Mouse (Mus musculus): ENCODE data around the gene Fam166b. TPM values are rescaled to one million over a fixed set of nuclear protein-coding genes. Genes with fewer than 3 reads are reported as not detected.
A peak's percentile ranks its signal among the peaks of the same experiment; 100 is the strongest.

Gene Fam166b
- 1.1 and 1.4 TPM in 2 replicates for polyA plus RNA-seq (2015; fragmentation: Nextera tagmentation; extraction: Ambion mirVana)

DNA sequence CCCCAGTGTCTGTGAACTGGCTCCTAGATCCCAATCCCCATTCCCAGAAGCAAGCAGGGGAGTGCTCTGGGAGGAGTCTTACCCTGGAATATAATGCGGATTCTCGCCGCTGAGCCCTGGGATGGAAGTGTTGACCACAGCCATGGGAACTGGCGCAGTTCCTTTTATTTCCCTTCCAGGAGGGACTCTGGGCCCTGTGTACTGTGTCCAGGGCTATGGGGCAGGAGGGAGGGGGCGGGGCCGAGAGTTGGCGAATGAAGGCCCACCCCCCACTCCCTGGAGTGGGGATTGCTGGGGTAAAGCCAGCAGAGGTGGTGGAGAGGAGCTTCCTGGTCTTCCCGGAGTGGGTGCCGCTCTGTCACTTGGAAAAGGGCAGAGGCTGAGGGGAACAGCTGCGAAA, at the start of gene Fam166b:
TSS of gene Fam166b (minus strand) at position 189 of the 400 bp plus-strand sequence.
- peak within 1 kb of the TSS; percentile 26; the same call in 1 of the 2 replicates for H3K9ac ChIP-seq (ENCODE audit: low read depth, low read length)
- no peak within 1 kb of the TSS for H3K27ac ChIP-seq (ENCODE audit: low read depth, low read length)
- 11% methylated on average over 10 of the region's 10 CpGs for WGBS
- peaks cover 25% of the 10 kb centered on the region for H3K36me3 ChIP-seq (ENCODE audit: control insufficient read depth, insufficient read depth, low read length)
- peak; percentile 52 for ATAC-seq
- no peaks in the 10 kb centered on the region for H3K9me3 ChIP-seq (ENCODE audit: control insufficient read depth, low read length)
- H3K4me2 ChIP-seq (ENCODE audit: low read length), result peak within 1 kb of the TSS; percentile 29
- H3K4me1 ChIP-seq (ENCODE audit: control insufficient read depth, insufficient read depth, low read depth, low read length), result peaks cover 8% of the 10 kb centered on the region
- no peak within 1 kb of the TSS for H3K4me3 ChIP-seq (ENCODE audit: low read length)
- 0 out of 2 replicates have a peak, but pooled peaks cover 3% of the 10 kb centered on the region for H3K27me3 ChIP-seq (replicated peaks; ENCODE audit: control insufficient read depth, insufficient read depth, low read length)

DNA sequence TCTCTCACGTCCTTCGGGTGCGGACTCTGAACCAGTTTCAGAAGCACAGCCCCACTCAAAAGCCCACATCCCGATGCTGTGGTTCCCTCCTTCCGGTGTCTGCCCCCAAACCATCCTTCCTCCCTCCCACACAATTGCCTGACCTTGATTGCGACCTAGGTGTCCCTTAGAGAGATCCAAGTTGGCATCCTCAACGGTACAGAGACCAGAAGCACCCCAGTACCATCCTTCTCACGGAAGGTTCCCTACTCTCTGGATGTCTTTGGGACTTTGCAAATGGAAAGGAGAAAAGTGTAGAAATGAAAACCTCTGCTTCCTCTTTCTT, 49.6 kb upstream of the Fam166b start:
- Histone ChIP-seq H3K4me2 (ENCODE audit: low read length) (peak overlapping the region; percentile 63), H3K36me3 (ENCODE audit: control insufficient read depth, insufficient read depth, low read length) (no peaks in the 10 kb centered on the region), H3K9ac (ENCODE audit: low read depth, low read length) (peak overlapping the region; percentile 59), H3K27ac (ENCODE audit: low read depth, low read length) (no peak overlapping the region), H3K9me3 (ENCODE audit: control insufficient read depth, low read length) (no peaks in the 10 kb centered on the region), H3K4me3 (ENCODE audit: low read length) (peak overlapping the region; percentile 41), H3K27me3 (replicated peaks; ENCODE audit: control insufficient read depth, insufficient read depth, low read length) (no peaks in the 10 kb centered on the region), H3K4me1 (ENCODE audit: control insufficient read depth, insufficient read depth, low read depth, low read length) (peaks cover 3% of the 10 kb centered on the region)
- WGBS, result 57% methylated on average over 8 of the region's 8 CpGs
- ATAC-seq, result no peak

DNA sequence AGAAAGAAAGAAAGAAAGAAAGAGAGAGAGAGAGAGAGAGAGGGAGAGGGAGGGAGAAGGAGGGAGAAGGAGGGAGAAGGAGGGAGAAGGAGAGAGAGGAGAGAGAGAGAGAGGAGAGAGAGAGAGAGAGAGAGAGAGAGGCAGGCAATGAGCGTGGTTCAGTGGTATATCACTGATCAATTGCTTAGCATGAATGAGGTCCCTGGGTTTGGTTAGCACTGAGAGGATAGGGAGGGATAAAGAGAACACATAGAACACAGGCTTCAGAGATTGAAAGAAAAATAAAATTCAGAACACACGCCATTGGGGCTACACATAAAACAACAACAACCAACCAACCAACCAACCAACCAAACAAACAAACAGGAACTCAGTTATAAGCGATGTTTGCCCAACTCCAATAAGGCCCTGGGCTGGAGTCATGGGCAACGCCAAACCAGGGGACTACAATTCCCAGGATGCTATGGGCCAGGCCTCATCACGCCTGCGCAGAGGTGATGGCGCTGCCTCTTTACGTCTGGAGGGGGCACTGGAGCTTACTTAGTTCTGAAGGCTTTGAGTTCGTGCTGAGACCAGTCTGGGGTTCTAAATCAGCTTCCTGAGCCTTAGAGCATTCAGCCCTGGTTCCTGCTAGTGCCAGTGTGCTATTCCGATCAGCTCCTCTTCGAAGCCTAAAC, 49.1 kb upstream of the Fam166b start:
- 19% methylated on average over 11 of the region's 11 CpGs for WGBS
- Histone ChIP-seq H3K4me2 (ENCODE audit: low read length) (peak overlapping the region; percentile 63), H3K4me3 (ENCODE audit: low read length) (peak overlapping the region; percentile 41), H3K9ac (ENCODE audit: low read depth, low read length) (peak overlapping the region; percentile 59), H3K36me3 (ENCODE audit: control insufficient read depth, insufficient read depth, low read length) (no peaks in the 10 kb centered on the region), H3K27me3 (replicated peaks; ENCODE audit: control insufficient read depth, insufficient read depth, low read length) (no peaks in the 10 kb centered on the region), H3K27ac (ENCODE audit: low read depth, low read length) (no peak overlapping the region), H3K9me3 (ENCODE audit: control insufficient read depth, low read length) (no peaks in the 10 kb centered on the region), H3K4me1 (ENCODE audit: control insufficient read depth, insufficient read depth, low read depth, low read length) (peaks cover 3% of the 10 kb centered on the region)
- peak; percentile 97 for ATAC-seq

DNA sequence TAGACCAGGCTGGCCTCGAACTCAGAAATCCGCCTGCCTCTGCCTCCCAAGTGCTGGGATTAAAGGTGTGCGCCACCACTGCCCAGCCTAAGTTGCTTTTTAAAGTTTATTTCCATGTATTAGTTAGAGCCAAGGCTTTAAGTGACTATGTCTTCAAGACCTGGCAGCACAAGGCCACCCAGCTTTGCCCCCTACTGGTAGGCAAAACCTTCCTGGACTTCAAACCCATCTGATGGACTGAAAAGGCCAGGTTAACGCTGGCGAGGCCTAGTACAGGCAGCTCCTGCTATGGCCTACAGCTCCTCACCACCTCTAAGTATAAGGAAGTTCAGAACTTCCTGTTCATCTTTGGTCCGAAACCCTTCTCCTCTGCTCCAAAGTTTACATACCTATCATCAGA, 47.7 kb upstream of the Fam166b start:
- peaks cover 3% of the 10 kb centered on the region for H3K4me1 ChIP-seq (ENCODE audit: control insufficient read depth, insufficient read depth, low read depth, low read length)
- H3K27ac ChIP-seq (ENCODE audit: low read depth, low read length), result no peak overlapping the region
- ATAC-seq, result no peak
- no peak overlapping the region for H3K4me3 ChIP-seq (ENCODE audit: low read length)
- no peak overlapping the region for H3K9ac ChIP-seq (ENCODE audit: low read depth, low read length)
- WGBS, result 88% methylated on average over 6 of the region's 6 CpGs
- H3K4me2 ChIP-seq (ENCODE audit: low read length), result no peak overlapping the region
- no peaks in the 10 kb centered on the region for H3K36me3 ChIP-seq (ENCODE audit: control insufficient read depth, insufficient read depth, low read length)
- H3K9me3 ChIP-seq (ENCODE audit: control insufficient read depth, low read length), result no peaks in the 10 kb centered on the region
- no peaks in the 10 kb centered on the region for H3K27me3 ChIP-seq (replicated peaks; ENCODE audit: control insufficient read depth, insufficient read depth, low read length)

DNA sequence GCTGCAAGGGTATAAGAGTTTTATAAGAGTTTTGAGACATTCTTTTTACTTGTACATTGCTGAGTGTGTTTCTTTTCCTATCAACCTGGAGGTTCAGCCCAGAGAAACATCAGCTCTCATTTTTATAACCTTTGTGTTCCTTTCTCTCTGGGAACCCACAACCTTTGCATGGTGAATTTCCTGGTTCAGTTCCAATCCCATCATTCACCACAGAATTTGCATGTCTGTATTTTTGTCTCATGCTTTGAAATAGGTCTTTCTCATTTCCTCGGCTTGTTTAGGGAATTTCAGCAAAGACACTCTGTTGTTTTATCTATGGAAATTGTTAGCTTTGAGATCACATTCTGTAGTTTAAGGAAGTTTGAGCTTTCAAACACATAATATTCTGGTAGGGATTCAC, 44.7 kb upstream of the Fam166b start:
- Histone ChIP-seq H3K27ac (ENCODE audit: low read depth, low read length) (no peak overlapping the region), H3K9ac (ENCODE audit: low read depth, low read length) (no peak overlapping the region), H3K4me3 (ENCODE audit: low read length) (no peak overlapping the region), H3K9me3 (ENCODE audit: control insufficient read depth, low read length) (no peaks in the 10 kb centered on the region), H3K36me3 (ENCODE audit: control insufficient read depth, insufficient read depth, low read length) (no peaks in the 10 kb centered on the region), H3K4me1 (ENCODE audit: control insufficient read depth, insufficient read depth, low read depth, low read length) (peaks cover 3% of the 10 kb centered on the region), H3K4me2 (ENCODE audit: low read length) (no peak overlapping the region), H3K27me3 (replicated peaks; ENCODE audit: control insufficient read depth, insufficient read depth, low read length) (no peaks in the 10 kb centered on the region)
- no peak for ATAC-seq
- 77% methylated on average over 1 of the region's 1 CpGs for WGBS

DNA sequence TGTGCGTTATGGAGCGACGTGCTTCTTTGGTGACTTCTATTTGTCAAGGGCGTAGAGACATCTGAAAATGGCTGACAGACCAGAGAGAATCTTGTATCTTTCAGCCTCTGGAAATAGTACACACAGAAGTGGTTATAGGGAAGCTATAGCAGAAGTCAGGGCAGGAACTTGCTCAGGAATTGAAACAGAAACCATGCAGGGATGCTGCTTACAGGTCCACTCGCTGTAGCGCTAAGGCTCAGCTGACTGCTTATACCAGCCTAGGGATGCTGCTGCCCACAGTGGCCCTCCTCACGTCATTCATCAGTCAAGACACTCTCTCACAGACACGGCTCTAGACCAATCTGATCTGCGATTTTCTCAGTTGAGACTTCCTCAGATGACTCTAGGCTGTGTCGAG, 41.4 kb upstream of the Fam166b start:
- no peak overlapping the region for H3K9ac ChIP-seq (ENCODE audit: low read depth, low read length)
- no peak for ATAC-seq

DNA sequence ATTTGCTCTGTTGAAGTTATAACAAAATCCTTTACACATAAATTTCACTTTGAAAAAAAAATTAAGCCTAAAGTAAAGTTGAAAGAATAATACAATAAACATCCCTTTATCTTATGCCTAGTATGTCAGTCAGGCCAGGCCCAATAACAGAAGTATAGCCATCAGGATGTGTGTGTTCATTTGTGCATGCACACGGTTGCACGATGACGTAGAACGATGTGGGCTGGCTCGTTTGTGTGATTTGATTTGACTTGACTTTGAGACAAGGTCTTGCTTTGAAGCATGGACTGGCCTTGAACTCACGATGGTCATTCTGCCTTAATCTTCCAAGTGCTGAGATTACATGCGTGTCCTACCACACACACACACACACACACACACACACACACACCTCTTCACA, 37.9 kb upstream of the Fam166b start:
- H3K9ac ChIP-seq (ENCODE audit: low read depth, low read length), result no peak overlapping the region
- H3K36me3 ChIP-seq (ENCODE audit: control insufficient read depth, insufficient read depth, low read length), result no peaks in the 10 kb centered on the region
- no peaks in the 10 kb centered on the region for H3K4me1 ChIP-seq (ENCODE audit: control insufficient read depth, insufficient read depth, low read depth, low read length)
- H3K27me3 ChIP-seq (replicated peaks; ENCODE audit: control insufficient read depth, insufficient read depth, low read length), result no peaks in the 10 kb centered on the region
- 91% methylated on average over 7 of the region's 7 CpGs for WGBS
- no peaks in the 10 kb centered on the region for H3K9me3 ChIP-seq (ENCODE audit: control insufficient read depth, low read length)
- H3K27ac ChIP-seq (ENCODE audit: low read depth, low read length), result no peak overlapping the region
- ATAC-seq, result no peak
- no peak overlapping the region for H3K4me3 ChIP-seq (ENCODE audit: low read length)
- H3K4me2 ChIP-seq (ENCODE audit: low read length), result no peak overlapping the region

More for the DNA sequence above, 41.4 kb upstream of the Fam166b start:
- no peaks in the 10 kb centered on the region for H3K27me3 ChIP-seq (replicated peaks; ENCODE audit: control insufficient read depth, insufficient read depth, low read length)
- no peak overlapping the region for H3K4me3 ChIP-seq (ENCODE audit: low read length)
- no peaks in the 10 kb centered on the region for H3K36me3 ChIP-seq (ENCODE audit: control insufficient read depth, insufficient read depth, low read length)
- H3K27ac ChIP-seq (ENCODE audit: low read depth, low read length), result no peak overlapping the region
- H3K9me3 ChIP-seq (ENCODE audit: control insufficient read depth, low read length), result no peaks in the 10 kb centered on the region
- H3K4me2 ChIP-seq (ENCODE audit: low read length), result no peak overlapping the region
- H3K4me1 ChIP-seq (ENCODE audit: control insufficient read depth, insufficient read depth, low read depth, low read length), result no peaks in the 10 kb centered on the region
- WGBS, result 93% methylated on average over 10 of the region's 10 CpGs

DNA sequence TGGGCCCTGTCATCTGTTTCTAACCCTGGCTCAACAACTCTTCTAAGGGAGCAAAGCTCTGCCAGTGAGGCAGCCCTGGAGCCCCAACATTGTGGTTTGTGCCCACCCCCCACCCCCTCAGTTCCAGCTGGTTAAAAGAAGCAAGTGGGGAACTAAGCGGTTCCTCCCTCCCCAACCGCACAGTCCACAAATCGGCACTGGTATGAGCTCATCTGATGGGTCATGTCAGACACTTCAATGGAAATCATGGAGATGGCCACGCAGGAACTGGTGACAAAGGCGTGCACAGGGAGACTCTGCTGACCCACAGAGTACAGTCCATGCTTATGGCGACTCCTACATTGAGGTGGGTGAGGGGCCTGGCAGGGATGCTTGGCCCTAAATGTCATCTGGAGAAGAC, 37.0 kb upstream of the Fam166b start:
- ATAC-seq, result no peak
- WGBS, result 86% methylated on average over 6 of the region's 6 CpGs
- H3K4me3 ChIP-seq (ENCODE audit: low read length), result no peak overlapping the region

DNA sequence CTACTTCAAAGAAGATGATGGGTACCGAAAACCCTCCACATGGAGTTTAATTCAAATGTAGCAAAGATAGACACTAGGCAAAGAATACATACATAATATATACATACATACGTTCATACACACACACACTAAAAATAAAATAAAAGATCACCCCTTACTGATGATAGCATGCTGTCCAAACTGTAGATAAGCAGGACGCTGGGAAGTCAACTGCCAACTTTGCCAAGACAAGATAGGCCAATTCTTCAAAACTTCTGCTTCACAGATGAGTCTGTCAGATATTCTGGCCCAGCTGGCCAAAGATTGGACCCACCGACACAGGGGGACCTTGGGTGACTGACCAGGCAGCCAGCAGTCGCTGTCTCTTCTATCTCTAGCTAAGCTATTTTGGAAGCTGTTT, 34.2 kb upstream of the Fam166b start:
- H3K36me3 ChIP-seq (ENCODE audit: control insufficient read depth, insufficient read depth, low read length), result no peaks in the 10 kb centered on the region

More for the DNA sequence above, 37.0 kb upstream of the Fam166b start:
- Histone ChIP-seq H3K4me2 (ENCODE audit: low read length) (no peak overlapping the region), H3K27me3 (replicated peaks; ENCODE audit: control insufficient read depth, insufficient read depth, low read length) (no peaks in the 10 kb centered on the region), H3K36me3 (ENCODE audit: control insufficient read depth, insufficient read depth, low read length) (no peaks in the 10 kb centered on the region), H3K9ac (ENCODE audit: low read depth, low read length) (no peak overlapping the region), H3K4me1 (ENCODE audit: control insufficient read depth, insufficient read depth, low read depth, low read length) (no peaks in the 10 kb centered on the region), H3K9me3 (ENCODE audit: control insufficient read depth, low read length) (no peaks in the 10 kb centered on the region), H3K27ac (ENCODE audit: low read depth, low read length) (no peak overlapping the region)

More for the DNA sequence above, 34.2 kb upstream of the Fam166b start:
- H3K9ac ChIP-seq (ENCODE audit: low read depth, low read length), result no peak overlapping the region
- H3K4me2 ChIP-seq (ENCODE audit: low read length), result no peak overlapping the region
- no peaks in the 10 kb centered on the region for H3K4me1 ChIP-seq (ENCODE audit: control insufficient read depth, insufficient read depth, low read depth, low read length)
- no peak overlapping the region for H3K27ac ChIP-seq (ENCODE audit: low read depth, low read length)
- no peaks in the 10 kb centered on the region for H3K9me3 ChIP-seq (ENCODE audit: control insufficient read depth, low read length)
- 88% methylated on average over 5 of the region's 5 CpGs for WGBS
- ATAC-seq, result no peak
- no peaks in the 10 kb centered on the region for H3K27me3 ChIP-seq (replicated peaks; ENCODE audit: control insufficient read depth, insufficient read depth, low read length)
- no peak overlapping the region for H3K4me3 ChIP-seq (ENCODE audit: low read length)
